Mouse (Mus musculus) heart, postnatal 0 days (tissue): ENCODE measurements around the gene Snx13. TPM values are rescaled to one million over a fixed set of nuclear protein-coding genes. Genes with fewer than 3 reads are reported as not detected.
A peak's percentile ranks its signal among the peaks of the same experiment; 100 is the strongest.

Experiments
- ATAC-seq: fragments of 200-750 bp; cut with Nextera tagmentation; 2 replicates; pipeline ENCODE4 v1.8.0; 2017; ENCODE audit warnings: low read depth, moderate number of reproducible peaks, moderate library complexity; ENCODE audit not compliant: insufficient read depth
- DNase-seq: peaks from one replicate; pipeline ENCODE4 v3.0.0-alpha.2; 2016; ENCODE audit warnings: low spot score
- H3K27ac ChIP-seq: fragments of 300-500 bp; sonication (generic); 2 replicates; pipeline ENCODE4 v1.5.1; 2014; ENCODE audit warnings: low read depth, mild to moderate bottlenecking
- H3K27me3 ChIP-seq: fragments of 300-500 bp; sonication (generic); 2 replicates; pipeline ENCODE4 v1.6.1; 2014; ENCODE audit warnings: low read length, mixed read lengths; ENCODE audit not compliant: control insufficient read depth, insufficient read depth
- H3K36me3 ChIP-seq: fragments of 300-500 bp; sonication (generic); replicated peaks from 2 replicates; pipeline ENCODE4 v1.6.1; 2014; ENCODE audit warnings: low read length, mixed read lengths; ENCODE audit not compliant: control insufficient read depth, insufficient read depth
- H3K4me1 ChIP-seq: fragments of 300-500 bp; sonication (generic); 2 replicates; pipeline ENCODE4 v1.6.1; 2014; ENCODE audit warnings: antibody characterized with exemption; ENCODE audit not compliant: control insufficient read depth, insufficient read depth
- H3K4me2 ChIP-seq: fragments of 300-500 bp; sonication (generic); 2 replicates; pipeline ENCODE4 v1.6.1; 2014; ENCODE audit warnings: low read depth, mild to moderate bottlenecking, low read length, moderate library complexity
- H3K4me3 ChIP-seq: fragments of 300-500 bp; sonication (generic); 2 replicates; pipeline ENCODE4 v1.5.1; 2014; ENCODE audit warnings: low read depth, low read length
- H3K9ac ChIP-seq: fragments of 300-500 bp; sonication (generic); replicated peaks from 2 replicates; pipeline ENCODE4 v1.6.1; 2014; ENCODE audit warnings: low read depth, low read length, mixed read lengths
- H3K9me3 ChIP-seq: fragments of 300-500 bp; sonication (generic); replicated peaks from 2 replicates; pipeline ENCODE4 v1.6.1; 2016; ENCODE audit warnings: low read length; ENCODE audit not compliant: control insufficient read depth
- CTCF ChIP-seq: IDR thresholded peaks from 2 replicates; pipeline ENCODE4 v1.5.1; 2016; ENCODE audit warnings: antibody characterized with exemption, control low read depth, low read depth
- EP300 ChIP-seq: IDR thresholded peaks from 2 replicates; pipeline ENCODE4 v1.6.1; 2016; ENCODE audit warnings: antibody characterized with exemption, low read depth
- WGBS: fragments of 180-500 bp; shearing (Covaris S2); extraction: QIAGEN DNeasy Blood & Tissue Kit; methylation state at CpG from one replicate; pipeline ENCODE4 v1.1.7; 2014; 5-methylcytosine and 5-hydroxymethylcytosine counted together
- polyA plus RNA-seq: library from polyadenylated mRNA; unstranded; fragments of >200 nt; fragmentation: Nextera tagmentation; extraction: Ambion mirVana; gene quantifications from 2 replicates; pipeline ENCODE4 v1.2.1, GENCODE M21; 2015
- total RNA-seq: library from RNA; depleted of rRNA; stranded (reverse); fragments of >200 nt; gene quantifications from 2 replicates; pipeline ENCODE4 v1.2.3, GENCODE M21; 2014; ENCODE audit warnings: low replicate concordance

Gene Snx13
- total and polyA plus RNA-seq, 2 experiments from 2014 or later = 22.8 to 35.1 TPM

DNA sequence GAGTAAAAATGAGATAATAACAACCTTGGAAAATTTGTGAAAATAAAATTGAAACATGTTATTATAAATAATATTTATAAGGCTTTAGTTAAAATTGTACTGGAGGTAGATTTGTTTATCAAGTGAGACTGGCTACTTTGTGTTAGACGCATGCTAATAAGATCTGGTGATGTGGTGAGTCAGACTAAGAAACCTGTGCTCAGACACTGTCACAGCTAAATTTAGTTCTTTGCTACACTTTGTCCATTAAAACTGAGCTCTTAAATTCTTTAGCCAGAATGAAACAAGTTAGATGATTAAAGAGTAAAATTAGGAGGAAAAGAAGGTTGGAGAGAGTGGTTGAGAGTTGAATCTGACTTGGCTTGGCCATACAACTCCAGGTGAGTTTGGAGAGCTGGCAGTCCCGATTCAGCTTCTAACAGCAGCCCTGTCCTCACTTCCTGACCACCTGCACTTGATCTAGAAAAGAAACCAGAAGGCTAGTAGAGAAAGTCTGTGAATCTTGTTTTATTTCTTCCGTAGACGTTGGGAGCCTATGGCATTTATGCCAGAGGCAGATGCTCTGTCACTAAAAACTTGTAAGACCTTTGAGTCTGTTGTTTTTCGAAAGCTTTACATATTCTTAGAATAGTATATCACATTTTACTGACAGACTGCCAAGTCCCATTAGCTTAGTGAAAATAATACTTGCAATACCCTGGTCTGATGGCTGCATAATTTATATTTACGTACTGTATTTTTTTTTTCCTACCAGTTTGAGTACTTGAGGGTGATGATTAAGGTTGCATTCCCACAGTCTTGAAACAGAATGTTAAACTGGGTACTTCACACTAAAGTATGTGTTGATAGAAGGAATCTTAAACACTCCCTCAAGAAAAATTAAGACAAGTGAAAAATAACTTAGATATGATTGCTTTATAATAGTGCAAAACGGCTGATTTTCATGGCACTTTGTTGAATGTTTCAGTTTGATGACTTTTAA is 8.4 kb downstream of the Snx13 start:
- peaks cover 28% of the 10 kb centered on the region for H3K4me1 ChIP-seq
- no peak for TF ChIP-seq CTCF
- no peak for TF ChIP-seq EP300
- peak overlapping the region; percentile 78 for H3K27ac ChIP-seq
- no peaks in the 10 kb centered on the region for H3K36me3 ChIP-seq
- no peak overlapping the region for H3K4me3 ChIP-seq
- no peak for ATAC-seq
- peak; percentile 42 for DNase-seq
- no peaks in the 10 kb centered on the region for H3K9me3 ChIP-seq
- 32% methylated on average over 7 of the region's 7 CpGs for WGBS
- peak overlapping the region; percentile 37 for H3K4me2 ChIP-seq
- H3K9ac ChIP-seq = no peak overlapping the region; the same call in 1 of the 2 replicates
- no peaks in the 10 kb centered on the region for H3K27me3 ChIP-seq

DNA sequence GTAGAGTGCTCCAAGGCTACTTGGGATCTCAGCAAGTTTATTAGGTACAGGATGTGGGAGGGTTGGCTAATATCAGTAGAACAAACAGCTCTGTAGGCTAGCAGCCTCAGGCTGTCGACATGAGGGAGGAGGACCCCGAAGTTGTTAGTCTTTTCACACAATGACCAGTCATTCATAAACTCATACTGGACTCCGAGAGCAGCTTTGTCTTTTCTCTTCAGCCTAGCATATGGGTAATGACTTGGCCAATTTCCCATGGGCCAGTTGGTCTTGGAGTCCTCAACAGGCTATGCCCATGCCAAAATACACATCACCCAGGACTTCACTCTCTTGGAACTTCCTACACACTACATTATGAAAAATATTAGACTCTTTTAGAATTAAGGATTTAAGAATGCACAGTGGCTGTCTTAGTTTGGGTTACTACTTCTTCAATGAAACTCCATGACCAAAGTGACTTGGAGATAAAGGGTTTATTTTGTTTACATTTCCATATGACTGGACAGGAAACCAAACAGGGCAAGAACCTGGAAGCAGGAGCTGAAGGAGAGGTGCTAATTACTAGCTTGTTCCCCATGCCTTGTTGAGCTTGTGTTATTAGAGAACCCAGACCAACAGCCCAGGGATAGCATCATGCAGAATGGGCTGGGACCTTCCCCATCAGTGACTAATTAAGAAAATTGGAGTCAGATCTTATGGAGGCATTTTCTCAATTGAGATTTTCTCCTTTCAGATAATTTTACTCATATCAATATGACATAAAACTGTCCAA is 16.9 kb downstream of the Snx13 start:
- Histone ChIP-seq H3K4me1 (peaks cover 11% of the 10 kb centered on the region; the same call in 1 of the 2 replicates), H3K9ac (no peak overlapping the region), H3K36me3 (no peaks in the 10 kb centered on the region), H3K4me2 (no peak overlapping the region), H3K27ac (no peak overlapping the region), H3K4me3 (no peak overlapping the region), H3K27me3 (no peaks in the 10 kb centered on the region), H3K9me3 (no peaks in the 10 kb centered on the region)
- DNase-seq = no peak
- 41% methylated on average over 3 of the region's 3 CpGs for WGBS
- ATAC-seq = no peak
- TF ChIP-seq CTCF (no peak), EP300 (no peak)

DNA sequence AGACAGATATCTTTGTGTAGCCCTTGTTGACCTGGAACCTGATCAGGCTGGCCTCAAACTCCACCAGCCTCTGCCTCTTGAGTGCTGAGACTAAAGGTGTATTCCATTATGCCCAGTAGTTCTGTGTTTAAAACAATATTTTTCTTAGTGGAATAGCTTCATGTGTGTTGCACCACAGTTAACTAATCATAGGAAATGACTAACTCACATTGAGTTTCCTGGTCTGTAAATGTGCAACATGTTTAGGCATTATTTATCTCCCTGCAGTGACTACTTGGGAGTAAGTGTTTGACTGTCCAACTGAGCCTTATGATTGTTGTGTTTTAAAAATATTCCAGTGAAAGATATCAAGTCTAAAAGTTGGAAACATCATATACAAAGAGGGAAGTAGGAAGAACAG is 20.6 kb downstream of the Snx13 start:
- Histone ChIP-seq H3K36me3 (no peaks in the 10 kb centered on the region), H3K4me3 (no peak overlapping the region), H3K9me3 (no peaks in the 10 kb centered on the region), H3K27me3 (no peaks in the 10 kb centered on the region), H3K9ac (no peak overlapping the region), H3K4me2 (no peak overlapping the region), H3K27ac (no peak overlapping the region), H3K4me1 (peaks cover 17% of the 10 kb centered on the region)
- no peak for TF ChIP-seq EP300
- TF ChIP-seq CTCF = no peak
- ATAC-seq (no peak), DNase-seq (no peak)

DNA sequence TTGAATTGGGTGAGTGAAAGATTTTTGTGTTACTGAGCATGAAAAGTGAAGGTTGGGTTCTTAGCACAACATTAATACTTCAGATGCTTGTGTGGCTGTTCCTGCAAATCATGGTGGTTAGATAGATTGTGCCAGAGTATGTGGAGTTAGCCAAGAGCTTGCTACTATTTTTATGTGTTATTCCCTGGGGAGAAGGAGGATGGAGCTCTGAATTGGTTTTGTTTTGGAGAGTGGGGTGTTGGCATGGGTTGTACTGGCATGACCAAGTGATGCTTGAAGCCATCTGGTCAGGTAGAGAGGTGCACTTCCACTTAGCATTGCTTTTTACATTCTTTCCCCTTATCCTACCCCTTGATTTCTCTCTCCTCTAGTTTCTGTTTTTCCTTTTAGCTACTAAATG is 24.4 kb downstream of the Snx13 start:
- no peak for DNase-seq
- Histone ChIP-seq H3K4me3 (no peak overlapping the region), H3K4me2 (no peak overlapping the region), H3K36me3 (no peaks in the 10 kb centered on the region), H3K27me3 (no peaks in the 10 kb centered on the region), H3K27ac (no peak overlapping the region), H3K9me3 (no peaks in the 10 kb centered on the region), H3K9ac (no peak overlapping the region), H3K4me1 (peaks cover 10% of the 10 kb centered on the region; the same call in 1 of the 2 replicates)
- TF ChIP-seq EP300 (no peak), CTCF (no peak)
- ATAC-seq = no peak

DNA sequence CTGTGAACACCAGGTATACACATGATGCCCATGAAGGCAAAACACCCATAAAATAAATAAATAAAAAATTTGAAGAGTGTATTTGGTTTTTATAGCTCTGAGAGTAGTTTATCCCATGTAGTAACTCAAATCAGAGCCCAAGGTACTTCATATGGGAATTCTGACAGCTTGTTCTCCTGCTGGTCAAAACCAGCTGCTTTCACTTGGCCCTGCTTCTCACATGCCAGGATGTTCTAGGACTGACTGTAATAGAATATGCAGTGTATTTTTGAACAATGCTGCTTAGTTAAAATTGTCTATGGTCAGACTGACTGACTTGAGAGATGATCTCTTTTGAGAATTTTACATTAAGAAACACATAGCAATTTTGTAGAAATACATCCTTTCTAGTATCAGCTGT is 25.2 kb downstream of the Snx13 start:
- Histone ChIP-seq H3K9me3 (no peaks in the 10 kb centered on the region), H3K36me3 (no peaks in the 10 kb centered on the region), H3K4me1 (peaks cover 10% of the 10 kb centered on the region; the same call in 1 of the 2 replicates), H3K27ac (no peak overlapping the region), H3K27me3 (no peaks in the 10 kb centered on the region), H3K4me2 (no peak overlapping the region), H3K9ac (no peak overlapping the region), H3K4me3 (no peak overlapping the region)
- ATAC-seq (no peak), DNase-seq (no peak)
- no peak for TF ChIP-seq CTCF
- TF ChIP-seq EP300 = no peak
